ENCODE assay signal across 8 mouse cellular contexts in genomic region chr7:127422247-127422646, GRCm38 (mm10). TPM values are rescaled to one million over a fixed set of nuclear protein-coding genes. Genes with fewer than 3 reads are reported as not detected.
A peak's percentile ranks its signal among the peaks of the same experiment; 100 is the strongest.
DNase-seq lines count a peak whose midpoint lies in the region; ATAC-seq and TF ChIP-seq lines count a peak whose summit lies in the region.

No protein-coding gene starts in this region.

- peak overlapping the region; percentile 83 for H3K4me2 ChIP-seq in kidney, embryonic 16.5 days (replicated peaks; ENCODE audit: low read depth, low read length)
- peak overlapping the region; percentile 88 for H3K4me2 ChIP-seq in liver, embryonic 11.5 days
- H3K4me2 ChIP-seq in myocyte (ENCODE audit: low read depth): peak overlapping the region; percentile 94

- H3K4me3 ChIP-seq in kidney, embryonic 16.5 days (ENCODE audit: low read length): peak overlapping the region; percentile 85
- H3K4me3 ChIP-seq in liver, embryonic 11.5 days (ENCODE audit: low read depth, low read length): peak overlapping the region; percentile 85
- peak overlapping the region; percentile 67 for H3K4me3 ChIP-seq in myocyte

- H3ac ChIP-seq in myocyte (ENCODE audit: control insufficient read depth, insufficient read length): peak overlapping the region; percentile 18

- peaks cover 6% of the 10 kb centered on the region; the same call in 1 of the 2 replicates for H3K27me3 ChIP-seq in kidney, embryonic 16.5 days (ENCODE audit: insufficient read depth, low read length)
- H3K27me3 ChIP-seq in liver, embryonic 11.5 days (replicated peaks; ENCODE audit: control insufficient read depth, insufficient read depth, low read length): peaks cover 5% of the 10 kb centered on the region; the same call in 1 of the 2 replicates
- H3K27me3 ChIP-seq in myocyte (ENCODE audit: control insufficient read depth, insufficient read depth, insufficient read length): peaks cover 5% of the 10 kb centered on the region

- 2% methylated on average over 15 of the region's 15 CpGs for WGBS in kidney, embryonic 16.5 days
- WGBS in liver, embryonic 11.5 days: under 1% methylated on average over 15 of the region's 15 CpGs

- no peak for TF ChIP-seq POLR2A in myocyte (IDR thresholded peaks at IDR 0.05; ENCODE audit: insufficient read length, low read depth)

- no peaks in the 10 kb centered on the region for H3K9me3 ChIP-seq in kidney, embryonic 16.5 days (ENCODE audit: low read length)
- no peaks in the 10 kb centered on the region for H3K9me3 ChIP-seq in liver, embryonic 11.5 days (ENCODE audit: control insufficient read depth, low read length)

- H3K79me2 ChIP-seq in myocyte (ENCODE audit: control insufficient read depth, insufficient read depth): peaks cover 7% of the 10 kb centered on the region

- 0 out of 2 replicates have a peak, but pooled peaks cover 4% of the 10 kb centered on the region for H3K36me3 ChIP-seq in kidney, embryonic 16.5 days (ENCODE audit: insufficient read depth, low read length)
- H3K36me3 ChIP-seq in liver, embryonic 11.5 days (ENCODE audit: control insufficient read depth, insufficient read depth, low read length): peaks cover 5% of the 10 kb centered on the region; the same call in 1 of the 2 replicates
- H3K36me3 ChIP-seq in myocyte (ENCODE audit: control insufficient read depth, insufficient read depth): no peaks in the 10 kb centered on the region

- peaks cover 9% of the 10 kb centered on the region for H3K4me1 ChIP-seq in kidney, embryonic 16.5 days (ENCODE audit: insufficient read depth, low read length)
- peaks cover 5% of the 10 kb centered on the region for H3K4me1 ChIP-seq in liver, embryonic 11.5 days (replicated peaks; ENCODE audit: control insufficient read depth, insufficient read depth, low read length)

- H3K27ac ChIP-seq in kidney, embryonic 16.5 days (ENCODE audit: low read length): no peak overlapping the region
- no peak overlapping the region; the same call in 1 of the 2 replicates for H3K27ac ChIP-seq in liver, embryonic 11.5 days (ENCODE audit: low read depth, low read length)

- peak; percentile 33 for DNase-seq in embryo, embryonic 10 days (ENCODE audit: low spot score)
- no peak for DNase-seq in embryo, embryonic 9.5 days (ENCODE audit: extremely low spot score)
- peak; percentile 57 for DNase-seq in c-Kit-positive CD71-positive TER-119-positive erythroid progenitor cells, embryonic 14.5 days (ENCODE audit: low spot score)
- DNase-seq in frontal cortex, postnatal 25 days (ENCODE audit: low spot score in 2 of 2): peak; percentile 13 to 19
- no peak for DNase-seq in liver, embryonic 11.5 days (ENCODE audit: low spot score)
- DNase-seq in embryo, embryonic 11 days: no peak

- peak overlapping the region; percentile 90 for H3K9ac ChIP-seq in kidney, embryonic 16.5 days (replicated peaks; ENCODE audit: low read length)
- peak overlapping the region; percentile 88 for H3K9ac ChIP-seq in liver, embryonic 11.5 days (ENCODE audit: low read depth, low read length)

- ATAC-seq in kidney, embryonic 16.5 days (ENCODE audit: low FRiP score, low TSS enrichment): peak; percentile 56; the same call in 1 of the 2 replicates
- peak; percentile 52 for ATAC-seq in liver, embryonic 11.5 days (replicated peaks; ENCODE audit: low FRiP score)

TF ChIP-seq in myocyte, 11 proteins besides CTCF, POLR2A, EP300 and RAD21:
- TF ChIP-seq SRF (IDR thresholded peaks at IDR 0.05; ENCODE audit: control insufficient read depth, insufficient read length, low read depth) (no peak), USF1 (IDR thresholded peaks at IDR 0.05; ENCODE audit: low read depth) (no peak), CEBPB (IDR thresholded peaks at IDR 0.05; ENCODE audit: insufficient read depth, poor library complexity, severe bottlenecking) (no peak), POLR2AphosphoS2 (IDR thresholded peaks at IDR 0.05; ENCODE audit: insufficient read length, low read depth) (no peak), MYOG (IDR thresholded peaks at IDR 0.05; ENCODE audit: control insufficient read depth in 1 of 3, insufficient read depth in 1 of 3, insufficient read length in 2 of 3, low read depth in 2 of 3) (no peak), TCF12 (IDR thresholded peaks at IDR 0.05; ENCODE audit: insufficient read depth, poor library complexity, severe bottlenecking) (no peak), TCF3 (IDR thresholded peaks at IDR 0.05; ENCODE audit: insufficient read length, low read depth) (no peak), REST (IDR thresholded peaks at IDR 0.05; ENCODE audit: insufficient read depth, insufficient read length) (no peak), MAX (IDR thresholded peaks at IDR 0.05; ENCODE audit: low read depth) (no peak), E2F4 (IDR thresholded peaks at IDR 0.05; ENCODE audit: insufficient read depth) (no peak), MYOD1 (IDR thresholded peaks at IDR 0.05; ENCODE audit: control insufficient read depth in 1 of 3, insufficient read length in 2 of 3, low read depth in 2 of 3) (no peak)

RNA-seq across cellular contexts. Expression of gene Zfp688, which starts 0.4 kb away (rescaled TPM):
- polyA plus RNA-seq in kidney, embryonic 16.5 days (2015; fragmentation: Nextera tagmentation; extraction: Ambion mirVana): 28.1 and 32.0 TPM in 2 replicates
- polyA plus RNA-seq in liver, embryonic 11.5 days (2014; fragmentation: Nextera tagmentation; extraction: Ambion mirVana): 18.7 and 19.5 TPM in 2 replicates
- polyA plus RNA-seq in myocyte (2012; fragmentation: generic; extraction: Trizol): 11.6 TPM

RNA-seq across cellular contexts. Expression of gene Zfp764, which starts 15.6 kb away (rescaled TPM):
- polyA plus RNA-seq in kidney, embryonic 16.5 days (2015; fragmentation: Nextera tagmentation; extraction: Ambion mirVana): 9.0 and 9.5 TPM in 2 replicates
- 4.6 and 4.8 TPM in 2 replicates for polyA plus RNA-seq in liver, embryonic 11.5 days (2014; fragmentation: Nextera tagmentation; extraction: Ambion mirVana)
- 1.2 TPM for polyA plus RNA-seq in myocyte (2012; fragmentation: generic; extraction: Trizol)

RNA-seq across cellular contexts. Expression of gene Zfp689, which starts 26.7 kb away (rescaled TPM):
- polyA plus RNA-seq in kidney, embryonic 16.5 days (2015; fragmentation: Nextera tagmentation; extraction: Ambion mirVana): 8.4 TPM in 2 replicates
- polyA plus RNA-seq in liver, embryonic 11.5 days (2014; fragmentation: Nextera tagmentation; extraction: Ambion mirVana): 4.5 and 5.3 TPM in 2 replicates
- 2.1 TPM for polyA plus RNA-seq in myocyte (2012; fragmentation: generic; extraction: Trizol)

RNA-seq across cellular contexts. Expression of gene E430018J23Rik, which starts 28.8 kb away (rescaled TPM):
- polyA plus RNA-seq in kidney, embryonic 16.5 days (2015; fragmentation: Nextera tagmentation; extraction: Ambion mirVana): 8.3 and 8.8 TPM in 2 replicates
- polyA plus RNA-seq in liver, embryonic 11.5 days (2014; fragmentation: Nextera tagmentation; extraction: Ambion mirVana): 3.3 and 4.2 TPM in 2 replicates
- 3.0 TPM for polyA plus RNA-seq in myocyte (2012; fragmentation: generic; extraction: Trizol)

RNA-seq across cellular contexts. Expression of gene 9130019O22Rik, which starts 35.3 kb away (rescaled TPM):
- 6.8 and 7.0 TPM in 2 replicates for polyA plus RNA-seq in kidney, embryonic 16.5 days (2015; fragmentation: Nextera tagmentation; extraction: Ambion mirVana)
- 2.4 and 3.0 TPM in 2 replicates for polyA plus RNA-seq in liver, embryonic 11.5 days (2014; fragmentation: Nextera tagmentation; extraction: Ambion mirVana)
- polyA plus RNA-seq in myocyte (2012; fragmentation: generic; extraction: Trizol): 0.34 TPM

Comparison
In these comparisons a context has a peak if more than half of its experiments do, and no peak if none do; other contexts are left out.
1. DNase-seq: peak in embryo, embryonic 10 days (single experiment), c-Kit-positive CD71-positive TER-119-positive erythroid progenitor cells, embryonic 14.5 days (single experiment) and frontal cortex, postnatal 25 days (2 of 2); none in embryo, embryonic 9.5 days (single experiment), liver, embryonic 11.5 days (single experiment) and embryo, embryonic 11 days (single experiment).
2. Peak in every context shown above with its lines, with median percentiles within 50 percentile points of each other: H3K4me2 ChIP-seq and H3K4me3 ChIP-seq.